14 mouse cellular contexts compared by ENCODE assay signal in genomic region chr11:116185836-116186235, GRCm38 (mm10). TPM values are rescaled to one million over a fixed set of nuclear protein-coding genes. Genes with fewer than 3 reads are reported as not detected.
DNase-seq lines count a peak whose midpoint lies in the region; ATAC-seq and TF ChIP-seq lines count a peak whose summit lies in the region.
"Had no signal": no experiment of that assay in that cellular context is flagged by ENCODE, and none has a peak within 500 bp of the region (broad histone marks: within the 10 kb centered on the region; RNA-seq: fewer than 3 reads in every experiment).

No protein-coding gene starts in this region.

- peaks cover 20% of the 10 kb centered on the region for H3K36me3 ChIP-seq in midbrain, embryonic 15.5 days (replicated peaks)

- H3K4me2 ChIP-seq in midbrain, embryonic 15.5 days: no peak overlapping the region

- peaks cover 8% of the 10 kb centered on the region; the same call in 1 of the 2 replicates for H3K4me1 ChIP-seq in midbrain, embryonic 15.5 days

- DNase-seq in frontal cortex, postnatal 10 days (ENCODE audit: low spot score in 2 of 2): no peak
- no peak for DNase-seq in left cerebral cortex, adult 2 months (ENCODE audit: extremely low spot score in 1 of 2, low spot score in 2 of 2)
- no peak for DNase-seq in left cerebral cortex, postnatal 36 days (ENCODE audit: low spot score in 2 of 2)
- DNase-seq in adipocyte (ENCODE audit: low spot score): peak; percentile 60
- DNase-seq in left cerebral cortex, postnatal 14 days (ENCODE audit: low spot score in 2 of 2): no peak
- no peak for DNase-seq in right cerebral cortex, postnatal 36 days (ENCODE audit: low spot score in 2 of 2)
- DNase-seq: kidney, adult 2 months; layer of hippocampus, adult 9-11 months; liver; lung, postnatal 14 days; thymus, postnatal 4 days had no signal

- WGBS in midbrain, embryonic 15.5 days: 87% methylated on average over 3 of the region's 3 CpGs

- H3K4me3 ChIP-seq in left cerebral cortex, adult 2 months: no peak overlapping the region
- no peak overlapping the region for H3K4me3 ChIP-seq in midbrain, embryonic 15.5 days
- H3K4me3 ChIP-seq: heart, embryonic 10.5 days had no signal

- H3K27me3 ChIP-seq in midbrain, embryonic 15.5 days (replicated peaks): no peaks in the 10 kb centered on the region

- intact Hi-C loops in left cerebral cortex, adult 2 months (cut with DNase I): no loop called here
- intact Hi-C loops in left cerebral cortex, postnatal 36 days (cut with DNase I): no loop called here
- intact Hi-C loops in left cerebral cortex, postnatal 14 days (cut with DNase I): no loop called here

- no peak for TF ChIP-seq CTCF in left cerebral cortex, adult 2 months (IDR thresholded peaks at IDR 0.05)

- peak overlapping the region; percentile 37; the same call in 1 of the 2 replicates for H3K27ac ChIP-seq in left cerebral cortex, adult 2 months
- peak overlapping the region; percentile 35; the same call in 1 of the 2 replicates for H3K27ac ChIP-seq in midbrain, embryonic 15.5 days
- H3K27ac ChIP-seq: heart, embryonic 10.5 days had no signal

- H3K9ac ChIP-seq in midbrain, embryonic 15.5 days: no peak overlapping the region

- peak; percentile 86 for ATAC-seq in frontal cortex, adult (ENCODE audit: low TSS enrichment)
- ATAC-seq in midbrain, embryonic 15.5 days (replicated peaks): no peak

- no peaks in the 10 kb centered on the region for H3K9me3 ChIP-seq in midbrain, embryonic 15.5 days
- H3K9me3 ChIP-seq: heart, embryonic 10.5 days had no signal

RNA-seq across cellular contexts. Expression of gene Ten1, which starts 12.8 kb away (rescaled TPM):
- 10 to 100 TPM; 37.2 to 40.0 TPM for total RNA-seq in left cerebral cortex, adult 2 months (2021)
- 10 to 100 TPM; 41.3 to 41.6 TPM for total RNA-seq in left cerebral cortex, postnatal 36 days (2021)
- 86.7 and 92.5 TPM in 2 replicates for polyA plus RNA-seq in midbrain, embryonic 15.5 days (2015; fragmentation: Nextera tagmentation; extraction: Ambion mirVana)
- 10 to 100 TPM; 41.5 to 44.0 TPM for total RNA-seq in left cerebral cortex, postnatal 14 days (2021)

RNA-seq across cellular contexts. Expression of gene Acox1, which starts 13.0 kb away (rescaled TPM):
- total RNA-seq in left cerebral cortex, adult 2 months (2021): 100 to 1,000 TPM; 112 to 119 TPM
- total RNA-seq in left cerebral cortex, postnatal 36 days (2021): 100 to 1,000 TPM; 115 to 118 TPM
- polyA plus RNA-seq in midbrain, embryonic 15.5 days (2015; fragmentation: Nextera tagmentation; extraction: Ambion mirVana): 63.0 and 64.0 TPM in 2 replicates
- total RNA-seq in left cerebral cortex, postnatal 14 days (2021): 100 to 1,000 TPM; 120 to 121 TPM

RNA-seq across cellular contexts. Expression of gene Fbf1, which starts 17.9 kb away (rescaled TPM):
- 10 to 100 TPM; 85.5 to 87.1 TPM for total RNA-seq in left cerebral cortex, adult 2 months (2021)
- 10 to 100 TPM; 65.5 to 98.0 TPM for total RNA-seq in left cerebral cortex, postnatal 36 days (2021)
- 69.2 and 78.4 TPM in 2 replicates for polyA plus RNA-seq in midbrain, embryonic 15.5 days (2015; fragmentation: Nextera tagmentation; extraction: Ambion mirVana)
- total RNA-seq in left cerebral cortex, postnatal 14 days (2021): 10 to 100 TPM; 88.7 to 94.7 TPM

RNA-seq across cellular contexts. Expression of gene Mrpl38, which starts 47.2 kb away (rescaled TPM):
- 10 to 100 TPM; 59.4 to 66.8 TPM for total RNA-seq in left cerebral cortex, adult 2 months (2021)
- total RNA-seq in left cerebral cortex, postnatal 36 days (2021): 10 to 100 TPM; 58.3 to 62.1 TPM
- 81.7 and 85.1 TPM in 2 replicates for polyA plus RNA-seq in midbrain, embryonic 15.5 days (2015; fragmentation: Nextera tagmentation; extraction: Ambion mirVana)
- total RNA-seq in left cerebral cortex, postnatal 14 days (2021): 10 to 100 TPM; 51.1 to 56.1 TPM

RNA-seq across cellular contexts. Expression of gene Evpl, which starts 52.0 kb away (rescaled TPM):
- 1 to 10 TPM; 1.4 to 1.5 TPM for total RNA-seq in left cerebral cortex, adult 2 months (2021)
- 1 to 10 TPM; 1.2 to 1.3 TPM for total RNA-seq in left cerebral cortex, postnatal 36 days (2021)
- 0.84 and 0.96 TPM in 2 replicates for polyA plus RNA-seq in midbrain, embryonic 15.5 days (2015; fragmentation: Nextera tagmentation; extraction: Ambion mirVana)
- under 1 TPM; 0.68 to 0.97 TPM for total RNA-seq in left cerebral cortex, postnatal 14 days (2021)
